Mouse (Mus musculus) kidney, embryonic 16.5 days (tissue): ENCODE data around the gene Sergef. TPM values are rescaled to one million over a fixed set of nuclear protein-coding genes. Genes with fewer than 3 reads are reported as not detected.

Source experiments
- ATAC-seq: fragments of 200-750 bp; cut with Nextera tagmentation; 2 replicates; pipeline ENCODE4 v1.8.0; 2017; ENCODE audit warnings: moderate TSS enrichment; ENCODE audit not compliant: low FRiP score, low TSS enrichment
- H3K27ac ChIP-seq: fragments of 300-500 bp; sonication (generic); 2 replicates; pipeline ENCODE4 v1.5.1; 2014; ENCODE audit warnings: low read length
- H3K27me3 ChIP-seq: fragments of 300-500 bp; sonication (generic); 2 replicates; pipeline ENCODE4 v1.6.1; 2014; ENCODE audit warnings: low read length, control low read depth, mixed read lengths; ENCODE audit not compliant: insufficient read depth
- H3K36me3 ChIP-seq: fragments of 300-500 bp; sonication (generic); 2 replicates; pipeline ENCODE4 v1.6.1; 2014; ENCODE audit warnings: low read length, control low read depth, mixed read lengths; ENCODE audit not compliant: insufficient read depth
- H3K4me1 ChIP-seq: fragments of 300-500 bp; sonication (generic); 2 replicates; pipeline ENCODE4 v1.6.1; 2014; ENCODE audit warnings: low read length, control low read depth, mixed read lengths; ENCODE audit not compliant: insufficient read depth
- H3K4me2 ChIP-seq: fragments of 300-500 bp; sonication (generic); replicated peaks from 2 replicates; pipeline ENCODE4 v1.6.1; 2014; ENCODE audit warnings: low read depth, low read length
- H3K4me3 ChIP-seq: fragments of 300-500 bp; sonication (generic); 2 replicates; pipeline ENCODE4 v1.5.1; 2014; ENCODE audit warnings: mild to moderate bottlenecking, low read length
- H3K9ac ChIP-seq: fragments of 300-500 bp; sonication (generic); replicated peaks from 2 replicates; pipeline ENCODE4 v1.6.1; 2014; ENCODE audit warnings: low read length
- H3K9me3 ChIP-seq: fragments of 300-500 bp; sonication (generic); 2 replicates; pipeline ENCODE4 v1.6.1; 2016; ENCODE audit warnings: low read length, control low read depth
- WGBS: fragments of 180-500 bp; shearing (Covaris S2); extraction: QIAGEN DNeasy Blood & Tissue Kit; methylation state at CpG from one replicate; pipeline ENCODE4 v1.1.7; 2014; 5-methylcytosine and 5-hydroxymethylcytosine counted together
- polyA plus RNA-seq: library from polyadenylated mRNA; unstranded; fragments of >200 nt; fragmentation: Nextera tagmentation; extraction: Ambion mirVana; gene quantifications from 2 replicates; pipeline ENCODE4 v1.2.1, GENCODE M21; 2015

The Sergef gene
- polyA plus RNA-seq, 1 experiment from 2014 or later, result 14.7 TPM

GRCm38 (mm10) chr7:46398612-46399011 is 241.0 kb downstream of the Sergef start:
- Histone ChIP-seq H3K9ac (no peak overlapping the region), H3K27ac (no peak overlapping the region), H3K4me2 (no peak overlapping the region), H3K4me3 (no peak overlapping the region), H3K36me3 (no peaks in the 10 kb centered on the region), H3K9me3 (no peaks in the 10 kb centered on the region), H3K4me1 (peaks cover 17% of the 10 kb centered on the region), H3K27me3 (peaks cover 64% of the 10 kb centered on the region)
- ATAC-seq, result no peak
- WGBS, result 64% methylated on average over 4 of the region's 4 CpGs

GRCm38 (mm10) chr7:46397732-46398333 is 241.8 kb downstream of the Sergef start:
- H3K27me3 ChIP-seq, result peaks cover 68% of the 10 kb centered on the region
- 10% methylated on average over 70 of the region's 70 CpGs for WGBS
- peak overlapping the region; percentile 50; the same call in 1 of the 2 replicates for H3K4me3 ChIP-seq
- H3K4me1 ChIP-seq, result peaks cover 17% of the 10 kb centered on the region
- no peak overlapping the region for H3K4me2 ChIP-seq
- no peaks in the 10 kb centered on the region for H3K9me3 ChIP-seq
- no peaks in the 10 kb centered on the region for H3K36me3 ChIP-seq
- H3K27ac ChIP-seq, result no peak overlapping the region
- no peak for ATAC-seq
- no peak overlapping the region for H3K9ac ChIP-seq

- ATAC-seq, result no peak
- no peak overlapping the region for H3K27ac ChIP-seq
- H3K9ac ChIP-seq, result no peak overlapping the region
- 1% methylated on average over 52 of the region's 64 CpGs for WGBS
- H3K9me3 ChIP-seq, result no peaks in the 10 kb centered on the region
- H3K4me1 ChIP-seq, result peaks cover 17% of the 10 kb centered on the region
- H3K4me2 ChIP-seq, result peak overlapping the region; percentile 89
- no peaks in the 10 kb centered on the region for H3K36me3 ChIP-seq
- peaks cover 68% of the 10 kb centered on the region for H3K27me3 ChIP-seq
- H3K4me3 ChIP-seq, result peak overlapping the region; percentile 50
These were observed 242.5 kb downstream of the Sergef start for GRCm38 (mm10) chr7:46396928-46397731.

GRCm38 (mm10) chr7:46396231-46396927 is 243.2 kb downstream of the Sergef start, which contains the start of gene Kcnc1:
TSS of gene Kcnc1 (plus strand) at chr7:46396497.
- Histone ChIP-seq H3K9ac (no peak within 1 kb of the TSS), H3K36me3 (no peaks in the 10 kb centered on the region), H3K4me3 (peak within 1 kb of the TSS; percentile 50), H3K4me1 (peaks cover 17% of the 10 kb centered on the region), H3K27ac (no peak within 1 kb of the TSS), H3K27me3 (peaks cover 68% of the 10 kb centered on the region), H3K4me2 (peak within 1 kb of the TSS; percentile 89), H3K9me3 (no peaks in the 10 kb centered on the region)
- WGBS, result under 1% methylated on average over 57 of the region's 93 CpGs
- peak; percentile 87 for ATAC-seq

- no peak overlapping the region for H3K27ac ChIP-seq
- no peak overlapping the region for H3K4me3 ChIP-seq
- peaks cover 17% of the 10 kb centered on the region for H3K4me1 ChIP-seq
- no peaks in the 10 kb centered on the region for H3K9me3 ChIP-seq
- ATAC-seq, result no peak
- WGBS, result 15% methylated on average over 6 of the region's 6 CpGs
- H3K27me3 ChIP-seq, result peaks cover 68% of the 10 kb centered on the region
- no peaks in the 10 kb centered on the region for H3K36me3 ChIP-seq
- H3K9ac ChIP-seq, result no peak overlapping the region
- peak overlapping the region; percentile 89; the same call in 1 of the 2 replicates for H3K4me2 ChIP-seq
These were observed 244.0 kb downstream of the Sergef start for GRCm38 (mm10) chr7:46395571-46395970.

GRCm38 (mm10) chr7:46394933-46395332 is 244.7 kb downstream of the Sergef start:
- 52% methylated on average over 4 of the region's 4 CpGs for WGBS
- Histone ChIP-seq H3K4me3 (no peak overlapping the region), H3K27me3 (peaks cover 69% of the 10 kb centered on the region), H3K36me3 (no peaks in the 10 kb centered on the region), H3K9me3 (no peaks in the 10 kb centered on the region), H3K4me1 (peaks cover 17% of the 10 kb centered on the region), H3K27ac (no peak overlapping the region), H3K9ac (no peak overlapping the region), H3K4me2 (no peak overlapping the region)
- no peak for ATAC-seq

- peaks cover 59% of the 10 kb centered on the region for H3K27me3 ChIP-seq
These were observed 245.7 kb downstream of the Sergef start for GRCm38 (mm10) chr7:46393718-46394511.

More at GRCm38 (mm10) chr7:46393718-46394511, 245.7 kb downstream of the Sergef start:
- H3K4me2 ChIP-seq, result no peak overlapping the region
- no peak overlapping the region for H3K9ac ChIP-seq
- no peaks in the 10 kb centered on the region for H3K9me3 ChIP-seq
- no peak overlapping the region for H3K27ac ChIP-seq
- WGBS, result 30% methylated on average over 12 of the region's 12 CpGs
- H3K4me3 ChIP-seq, result no peak overlapping the region
- peaks cover 17% of the 10 kb centered on the region for H3K4me1 ChIP-seq
- H3K36me3 ChIP-seq, result no peaks in the 10 kb centered on the region
- no peak for ATAC-seq
